Mouse (Mus musculus): ENCODE results near the gene Kiss1r.

DNA sequence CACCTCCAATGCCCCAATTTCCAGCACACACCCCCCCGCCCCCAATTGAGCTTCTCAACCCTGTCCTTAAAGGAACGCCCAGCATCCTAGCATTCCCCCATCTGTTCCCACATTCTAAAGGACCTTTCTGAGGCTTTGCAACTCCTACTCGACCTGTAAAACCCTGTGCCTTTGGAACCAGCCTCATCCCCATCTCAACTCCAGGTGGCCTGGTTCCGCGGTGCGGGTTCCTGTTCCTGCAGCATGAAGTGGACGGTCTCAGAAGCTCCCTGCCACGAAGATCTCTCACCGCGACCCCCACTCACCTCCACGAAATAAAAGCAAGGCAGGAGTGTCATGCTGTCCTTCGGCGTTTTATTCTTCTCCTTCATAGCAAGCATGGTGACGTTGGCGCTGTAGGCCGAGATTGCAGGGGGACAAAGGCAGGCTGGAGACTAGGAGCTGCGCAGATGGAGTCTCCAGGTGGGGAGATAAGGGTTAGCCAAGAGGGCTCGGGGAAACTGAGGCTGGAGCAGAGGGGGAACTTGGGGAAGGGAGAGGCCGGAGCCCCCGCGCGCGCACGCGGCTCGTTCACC, 43.0 kb upstream of the Kiss1r start:
- TF ChIP-seq CTCF (IDR thresholded peaks at IDR 0.05; ENCODE audit: extremely low read depth, insufficient read length, insufficient replicate concordance, low read depth, low read length), result no peak
- TF ChIP-seq POLR2A (IDR thresholded peaks at IDR 0.05; ENCODE audit: low read depth, low read length), result no peak
